Mouse (Mus musculus) erythroblast, embryonic 14.5 days (primary cell): ENCODE data around the gene Arap1. TPM values are rescaled to one million over a fixed set of nuclear protein-coding genes. Genes with fewer than 3 reads are reported as not detected.

Experiments
- H3K27me3 ChIP-seq: 2 replicates; pipeline ENCODE4 v1.6.1; 2012; ENCODE audit warnings: inconsistent platforms; ENCODE audit not compliant: control insufficient read depth
- H3K36me3 ChIP-seq: 2 replicates; pipeline ENCODE4 v1.6.1; 2012; ENCODE audit warnings: mild to moderate bottlenecking, inconsistent platforms; ENCODE audit not compliant: control insufficient read depth
- H3K4me1 ChIP-seq: 2 replicates; pipeline ENCODE4 v1.6.1; 2012; ENCODE audit warnings: inconsistent platforms; ENCODE audit not compliant: control insufficient read depth
- H3K4me3 ChIP-seq: replicated peaks from 2 replicates; pipeline ENCODE3; 2012; ENCODE audit warnings: moderate library complexity, mild to moderate bottlenecking, inconsistent platforms
- H3K9me3 ChIP-seq: 2 replicates; pipeline ENCODE4 v1.6.1; 2012; ENCODE audit warnings: low read length, inconsistent platforms, mixed read lengths; ENCODE audit not compliant: control insufficient read depth
- GATA1 ChIP-seq: IDR thresholded peaks from 2 replicates; pipeline ENCODE4 v1.6.1; 2012; ENCODE audit warnings: low read length, inconsistent platforms, mixed read lengths
- TAL1 ChIP-seq: IDR thresholded peaks from 3 replicates; pipeline ENCODE4 v1.6.1; 2012; ENCODE audit warnings: low read length, inconsistent platforms, mixed read lengths
- polyA plus RNA-seq: library from polyadenylated mRNA; stranded (reverse); fragments of >175 nt; gene quantifications from 2 replicates; pipeline ENCODE4 v1.2.3, GENCODE M21; 2012

The Arap1 gene
- polyA plus RNA-seq, 1 experiment = 1.1 TPM

GRCm38 (mm10) chr7:101454479-101454878 lies 106.6 kb downstream of the Arap1 start:
- Histone ChIP-seq H3K27me3 (peaks cover 51% of the 10 kb centered on the region), H3K4me1 (peaks cover 7% of the 10 kb centered on the region), H3K4me3 (no peak overlapping the region), H3K9me3 (no peaks in the 10 kb centered on the region), H3K36me3 (no peaks in the 10 kb centered on the region)
- TF ChIP-seq TAL1 (no peak), GATA1 (no peak)

- Histone ChIP-seq H3K27me3 (peaks cover 45% of the 10 kb centered on the region), H3K4me1 (peaks cover 7% of the 10 kb centered on the region), H3K9me3 (no peaks in the 10 kb centered on the region), H3K4me3 (no peak overlapping the region), H3K36me3 (no peaks in the 10 kb centered on the region)
- TF ChIP-seq TAL1 (no peak), GATA1 (no peak)
Observed at GRCm38 (mm10) chr7:101455141-101455540, 107.3 kb downstream of the Arap1 start.

GRCm38 (mm10) chr7:101456318-101456717 lies 108.5 kb downstream of the Arap1 start:
- no peaks in the 10 kb centered on the region for H3K36me3 ChIP-seq
- H3K27me3 ChIP-seq = peaks cover 33% of the 10 kb centered on the region
- H3K9me3 ChIP-seq = no peaks in the 10 kb centered on the region
- TF ChIP-seq GATA1 (no peak), TAL1 (no peak)
- no peaks in the 10 kb centered on the region for H3K4me1 ChIP-seq
- no peak overlapping the region for H3K4me3 ChIP-seq

- TF ChIP-seq TAL1 (no peak), GATA1 (no peak)
- Histone ChIP-seq H3K36me3 (no peaks in the 10 kb centered on the region), H3K4me3 (no peak overlapping the region), H3K27me3 (peaks cover 28% of the 10 kb centered on the region), H3K4me1 (no peaks in the 10 kb centered on the region), H3K9me3 (no peaks in the 10 kb centered on the region)
Observed at GRCm38 (mm10) chr7:101456789-101457188, 108.9 kb downstream of the Arap1 start.

GRCm38 (mm10) chr7:101457283-101457682 lies 109.4 kb downstream of the Arap1 start:
- TF ChIP-seq TAL1 (no peak), GATA1 (no peak)
- Histone ChIP-seq H3K4me1 (no peaks in the 10 kb centered on the region), H3K36me3 (no peaks in the 10 kb centered on the region), H3K27me3 (peaks cover 23% of the 10 kb centered on the region), H3K9me3 (no peaks in the 10 kb centered on the region), H3K4me3 (no peak overlapping the region)

- TF ChIP-seq TAL1 (no peak), GATA1 (no peak)
- peaks cover 18% of the 10 kb centered on the region for H3K27me3 ChIP-seq
Observed at GRCm38 (mm10) chr7:101457801-101458200, 109.9 kb downstream of the Arap1 start.

GRCm38 (mm10) chr7:101458278-101458781 lies 110.5 kb downstream of the Arap1 start:
- H3K27me3 ChIP-seq = peaks cover 13% of the 10 kb centered on the region
- H3K4me1 ChIP-seq = no peaks in the 10 kb centered on the region
- H3K36me3 ChIP-seq = no peaks in the 10 kb centered on the region
- H3K9me3 ChIP-seq = no peaks in the 10 kb centered on the region
- H3K4me3 ChIP-seq = no peak overlapping the region
- TF ChIP-seq GATA1 (no peak), TAL1 (no peak)

More at GRCm38 (mm10) chr7:101457801-101458200, 109.9 kb downstream of the Arap1 start:
- H3K9me3 ChIP-seq = no peaks in the 10 kb centered on the region
- no peaks in the 10 kb centered on the region for H3K36me3 ChIP-seq
- H3K4me1 ChIP-seq = no peaks in the 10 kb centered on the region
- H3K4me3 ChIP-seq = no peak overlapping the region

GRCm38 (mm10) chr7:101459305-101459813 lies 111.5 kb downstream of the Arap1 start:
- no peak overlapping the region for H3K4me3 ChIP-seq
- no peaks in the 10 kb centered on the region for H3K4me1 ChIP-seq
- no peaks in the 10 kb centered on the region for H3K9me3 ChIP-seq
- peaks cover 6% of the 10 kb centered on the region for H3K27me3 ChIP-seq
- H3K36me3 ChIP-seq = no peaks in the 10 kb centered on the region
- TF ChIP-seq GATA1 = no peak
- TF ChIP-seq TAL1 = no peak

GRCm38 (mm10) chr7:101459923-101460607 lies 112.2 kb downstream of the Arap1 start:
- Histone ChIP-seq H3K36me3 (no peaks in the 10 kb centered on the region), H3K27me3 (peaks cover 6% of the 10 kb centered on the region), H3K4me1 (no peaks in the 10 kb centered on the region), H3K4me3 (no peak overlapping the region), H3K9me3 (no peaks in the 10 kb centered on the region)
- TF ChIP-seq GATA1 (no peak), TAL1 (no peak)

- no peak for TF ChIP-seq TAL1
- no peak for TF ChIP-seq GATA1
- Histone ChIP-seq H3K9me3 (no peaks in the 10 kb centered on the region), H3K36me3 (no peaks in the 10 kb centered on the region), H3K27me3 (peaks cover 5% of the 10 kb centered on the region), H3K4me3 (no peak overlapping the region), H3K4me1 (no peaks in the 10 kb centered on the region)
Observed at GRCm38 (mm10) chr7:101460608-101460957, 112.7 kb downstream of the Arap1 start.
